Mouse (Mus musculus) v-Abl transformed pro-B cells (cell line): ENCODE measurements around the gene Arpc1a.
"Not testable (repeated sequence)": the region's sequence is repeated elsewhere in the genome, so short reads cannot be mapped to it uniquely, and the experiment has no call there.

ENCODE experiments used
- in situ Hi-C, 2 experiments: fragments of 400-800 bp; cut with MboI; formaldehyde crosslinking; loops; one replicate each; pipeline ENCODE4 v1.15.1; 2025; ENCODE audit not compliant: unreplicated experiment in 2 of 2

The Arpc1a gene

DNA sequence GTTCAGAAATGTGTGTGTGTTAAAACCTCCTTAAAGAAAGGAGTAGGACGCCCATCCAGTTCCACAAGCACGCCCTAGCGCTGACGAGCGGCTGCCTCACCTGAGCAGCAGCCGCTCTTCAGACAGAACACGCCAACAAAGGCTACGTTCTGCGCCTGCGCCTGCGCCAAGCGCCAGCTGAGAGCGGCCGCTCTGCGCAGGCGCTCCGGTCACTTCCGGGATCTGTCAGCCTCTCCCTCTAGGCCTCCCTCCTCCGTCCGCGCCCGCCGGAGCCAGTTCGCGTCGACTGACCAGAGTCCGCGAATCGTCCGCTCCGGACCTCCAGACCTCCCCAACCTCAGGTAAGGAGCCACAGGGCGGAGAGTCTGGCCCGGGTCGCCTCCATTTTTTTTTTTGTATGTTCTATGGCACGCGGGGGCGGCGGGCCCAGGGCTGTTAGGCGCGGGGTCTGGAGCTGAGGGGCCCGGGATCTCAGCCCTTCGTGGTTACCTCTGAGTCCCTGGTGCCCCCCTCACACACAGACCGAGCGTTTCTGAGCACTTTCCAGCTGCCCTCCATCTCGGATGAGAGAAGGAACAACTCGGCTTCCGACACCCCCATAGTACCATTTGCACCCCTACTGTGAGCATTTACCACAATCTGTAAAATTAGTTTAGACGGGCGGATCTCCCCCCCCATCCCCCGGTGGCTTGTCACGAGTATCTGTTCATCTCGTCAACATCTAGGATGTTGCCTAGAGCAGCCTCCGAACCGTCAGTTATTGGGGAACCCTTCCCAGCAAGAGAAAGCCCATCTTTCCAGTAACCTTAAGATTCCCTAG, at the start of gene Arpc1a, which contains the start of gene Kpna7:
Arpc1a (plus strand) TSS at position 199 of the 820 bp plus-strand sequence.
Kpna7 (minus strand) TSS at position 399 of the 820 bp plus-strand sequence.
- in situ Hi-C loops: no loop called here

DNA sequence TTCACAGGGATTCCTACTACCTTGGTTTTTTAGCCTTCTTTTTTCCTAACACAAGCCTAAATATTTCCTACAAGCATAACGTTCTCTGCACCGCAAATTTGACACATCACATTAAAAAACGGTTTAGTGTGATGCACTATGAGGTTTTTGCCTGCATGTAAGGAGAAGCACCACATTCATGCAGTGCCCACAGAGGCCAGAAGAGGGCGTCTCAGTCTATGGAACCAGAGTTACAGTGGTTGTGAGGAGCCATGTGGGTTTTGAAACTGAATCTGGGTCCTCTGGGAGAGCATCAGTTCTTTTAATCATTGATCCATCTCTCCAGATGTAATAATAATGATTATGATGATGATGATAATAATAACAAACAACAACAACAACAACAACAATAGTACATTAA, 42.0 kb upstream of the Arpc1a start:
- in situ Hi-C loops: no loop called here

DNA sequence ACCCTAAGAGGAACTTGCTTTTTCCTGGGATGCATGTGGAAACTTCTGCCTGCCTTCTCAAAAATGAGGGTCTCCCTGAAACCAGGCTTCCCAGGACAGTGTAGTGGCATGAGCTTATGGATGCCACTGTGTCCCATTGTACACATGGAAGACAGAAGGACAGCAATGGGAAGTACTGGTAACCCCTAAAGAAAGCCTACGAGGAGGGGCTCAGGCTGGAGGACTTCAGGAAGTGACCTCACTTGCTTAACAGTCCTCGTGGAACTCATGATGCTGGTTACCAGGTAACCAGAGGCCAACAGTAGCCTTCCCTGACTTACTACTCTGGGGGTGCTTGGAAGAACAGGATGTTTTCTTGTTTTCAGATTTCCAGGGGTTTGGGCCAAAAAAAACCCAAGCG, 40.9 kb upstream of the Arpc1a start, which contains the start of gene 1700018F24Rik:
1700018F24Rik (plus strand) TSS at position 301 of the 400 bp plus-strand sequence.
- in situ Hi-C loops: not testable (repeated sequence)

DNA sequence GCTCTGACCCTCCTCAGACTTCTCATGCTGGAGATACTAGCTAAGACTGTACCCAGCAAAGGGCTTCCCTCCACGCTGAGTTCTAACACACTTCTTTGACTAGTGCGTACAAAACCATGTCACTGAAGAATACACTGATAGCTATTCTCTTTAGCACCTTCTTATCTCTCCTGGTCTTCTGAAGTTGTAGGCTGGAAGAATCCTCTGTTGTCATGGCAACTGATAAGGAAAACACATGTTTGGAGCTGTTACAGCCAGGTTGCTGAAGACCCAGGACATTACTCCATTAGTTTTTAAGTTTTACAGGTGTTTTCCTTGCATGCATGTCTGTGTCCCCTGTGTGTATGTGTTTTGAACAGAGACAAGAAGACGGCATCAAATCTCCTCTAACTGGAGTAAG, 29.4 kb upstream of the Arpc1a start:
- in situ Hi-C loops: not testable (repeated sequence)

DNA sequence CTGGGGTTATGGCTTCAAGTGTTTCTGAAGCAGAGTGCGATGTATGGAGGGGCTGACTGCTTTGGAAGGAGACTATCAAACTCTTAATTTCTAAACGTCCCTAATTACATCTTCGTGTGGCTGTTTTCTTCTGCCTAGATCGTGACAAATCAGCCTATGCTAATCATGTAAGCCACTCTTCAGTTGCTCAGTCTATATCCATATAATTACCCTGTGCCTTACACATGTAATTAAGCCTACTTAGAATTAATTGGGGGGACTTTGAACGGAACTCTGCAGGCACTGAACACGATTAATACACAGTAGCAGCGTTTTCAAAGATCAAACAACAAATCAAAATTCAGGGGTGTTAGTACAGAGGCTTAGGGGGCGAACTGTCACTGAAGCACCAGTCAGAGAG, 25.7 kb upstream of the Arpc1a start:
- in situ Hi-C loops: no loop called here

DNA sequence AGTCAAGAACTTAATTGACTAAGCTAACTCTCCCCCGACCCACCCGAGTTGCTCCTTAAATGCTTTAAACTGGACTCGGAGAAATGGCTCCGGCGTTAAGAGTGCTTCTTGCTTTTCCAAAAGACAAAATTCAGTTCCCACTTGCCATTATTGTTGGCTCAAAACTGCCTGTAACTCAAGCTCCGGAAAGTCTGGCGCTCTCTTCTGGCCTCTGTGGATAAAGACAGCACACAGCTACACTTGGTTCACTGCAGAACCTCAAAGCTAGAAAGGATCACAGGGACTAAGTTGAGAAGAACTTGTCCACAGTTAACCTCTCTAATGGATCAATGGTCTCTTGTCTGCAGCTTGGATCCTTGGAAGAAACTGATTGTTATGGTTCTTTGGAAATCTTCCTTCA, 24.9 kb upstream of the Arpc1a start:
- in situ Hi-C loops: no loop called here

DNA sequence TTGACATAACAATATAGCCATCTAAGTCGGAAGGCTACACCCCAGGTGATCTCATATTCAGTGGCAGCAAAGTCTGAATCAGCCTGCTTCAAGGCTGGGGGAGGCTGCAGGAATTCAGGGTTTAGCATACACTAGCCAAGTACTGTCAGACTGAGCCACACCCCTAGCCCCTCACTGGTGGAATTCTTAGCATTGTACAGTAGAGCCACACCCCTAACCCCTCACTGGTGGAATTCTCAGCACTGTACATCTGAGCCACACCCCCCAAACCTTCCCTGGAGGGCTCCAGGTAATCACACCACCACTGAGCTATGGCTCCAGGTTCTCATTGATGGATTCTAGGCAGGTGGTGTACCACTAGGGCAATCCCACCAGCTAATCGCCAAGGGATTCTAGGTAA, 24.1 kb upstream of the Arpc1a start:
- in situ Hi-C loops: no loop called here

DNA sequence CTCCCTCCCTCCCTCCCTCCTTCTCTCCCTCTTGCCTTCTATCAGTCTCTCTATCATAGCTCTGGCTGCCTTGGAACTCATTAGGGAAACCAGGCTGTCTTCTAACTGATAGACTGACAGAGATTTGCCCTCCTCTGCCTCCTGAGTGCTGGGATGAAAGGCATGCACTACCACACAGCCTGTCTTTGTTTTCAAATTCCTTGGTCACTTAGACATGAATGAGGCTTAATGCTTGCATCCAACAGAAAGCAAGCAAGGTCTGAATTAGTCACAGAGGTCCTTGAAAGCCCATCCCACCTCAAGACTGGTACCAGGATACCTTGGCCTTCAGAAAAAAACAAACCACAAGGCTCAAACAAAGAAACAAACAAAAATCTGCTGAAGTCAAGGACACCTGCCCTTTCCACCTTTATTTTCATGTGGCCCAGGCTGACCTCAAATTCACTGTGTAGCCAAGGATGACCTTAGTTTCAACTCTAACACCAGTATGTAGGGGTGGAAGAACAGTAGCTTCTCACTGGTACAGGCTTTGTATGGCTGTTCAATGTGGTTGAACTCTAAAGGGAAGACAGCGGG, 18.8 kb upstream of the Arpc1a start:
- in situ Hi-C loops: loop anchor here in 1 of 2 experiments (10.0 kb wide), 1 partner anchor 190 kb away; no protein-coding TSS in a partner anchor

DNA sequence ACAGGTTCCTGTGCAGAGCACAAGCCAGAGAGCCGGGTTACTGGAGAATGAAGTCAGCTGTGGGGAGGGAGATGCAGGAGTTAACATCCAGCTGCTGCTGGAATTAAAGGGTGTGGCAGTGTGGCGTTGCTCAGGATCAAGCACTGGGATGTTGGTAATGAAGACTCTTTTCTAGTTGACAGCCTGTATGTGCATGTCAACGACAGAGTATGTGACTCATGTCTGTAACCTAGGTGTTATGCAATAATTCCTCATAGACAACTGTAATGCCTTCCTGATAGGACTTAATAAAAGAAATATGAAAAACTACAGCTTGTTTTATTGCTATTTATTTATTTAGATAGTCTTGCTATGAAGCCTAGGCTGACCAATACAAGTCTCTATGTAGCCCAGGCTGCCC, 14.8 kb upstream of the Arpc1a start:
- in situ Hi-C loops: loop anchor here in 1 of 2 experiments (10.0 kb wide), 1 partner anchor 194 kb away; no protein-coding TSS in a partner anchor

DNA sequence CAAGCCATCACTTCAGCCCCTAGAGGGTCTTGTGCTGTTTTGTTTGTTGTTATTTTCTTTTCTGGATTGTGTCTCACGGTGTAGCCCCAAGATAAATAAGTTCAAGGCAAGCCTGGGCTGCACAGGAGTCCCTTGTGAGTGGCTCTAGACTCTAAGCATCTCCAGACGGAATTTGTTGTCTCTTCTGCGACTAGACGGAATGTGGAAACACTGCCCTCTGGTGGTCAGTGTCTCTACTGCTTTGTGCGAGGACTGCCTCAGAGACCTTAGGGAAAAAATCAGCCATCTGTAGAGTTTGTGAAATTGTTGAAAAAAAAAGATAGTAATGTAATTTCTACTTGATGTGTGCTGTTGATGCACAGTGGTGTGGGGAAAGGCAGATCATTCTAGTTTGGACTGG, 13.9 kb upstream of the Arpc1a start:
- in situ Hi-C loops: loop anchor here (10.0 kb wide), 1 partner anchor 195 kb away; no protein-coding TSS in a partner anchor

DNA sequence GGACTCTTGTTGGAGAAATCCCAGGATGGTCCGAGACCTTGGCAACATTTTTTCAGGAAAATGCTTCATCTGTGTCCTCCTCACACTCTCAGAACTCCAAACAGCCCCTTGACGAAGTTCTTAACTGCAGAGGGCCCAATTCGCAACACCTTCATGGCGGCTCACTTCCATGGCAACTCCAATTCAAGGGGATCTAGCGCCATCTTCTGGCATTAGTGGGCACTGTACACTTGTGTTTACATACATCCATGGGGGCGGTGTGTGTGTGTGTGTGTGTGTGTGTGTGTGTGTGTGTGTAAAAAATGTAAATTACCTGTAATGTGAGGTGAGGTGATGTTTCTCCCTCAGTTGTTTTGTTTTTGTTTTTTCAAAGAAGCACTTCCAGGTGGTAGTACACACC, 12.3 kb upstream of the Arpc1a start:
- in situ Hi-C loops: loop anchor here in 1 of 2 experiments (10.0 kb wide), 1 partner anchor 197 kb away; no protein-coding TSS in a partner anchor

DNA sequence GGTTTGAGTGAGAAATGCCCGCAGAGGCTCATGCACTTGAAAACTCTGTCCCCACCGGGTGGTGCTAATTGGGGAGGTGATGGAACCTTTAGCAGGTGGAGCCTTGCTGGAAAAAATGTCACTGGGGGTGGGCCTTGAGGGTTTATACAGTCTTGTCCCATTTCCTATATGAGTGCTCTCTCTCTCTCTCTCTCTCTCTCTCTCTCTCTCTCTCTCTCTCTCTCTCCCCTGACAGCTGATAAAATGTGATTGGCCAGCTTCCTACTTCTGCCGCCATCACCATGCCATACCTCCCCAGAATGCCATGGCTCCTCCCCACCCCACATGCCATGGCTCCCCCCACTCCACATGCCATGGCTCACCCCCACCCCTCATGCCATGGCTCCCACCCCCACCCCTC, 8.5 kb upstream of the Arpc1a start:
- in situ Hi-C loops: loop anchor here in 1 of 2 experiments (10.0 kb wide), 1 partner anchor 200 kb away; no protein-coding TSS in a partner anchor

DNA sequence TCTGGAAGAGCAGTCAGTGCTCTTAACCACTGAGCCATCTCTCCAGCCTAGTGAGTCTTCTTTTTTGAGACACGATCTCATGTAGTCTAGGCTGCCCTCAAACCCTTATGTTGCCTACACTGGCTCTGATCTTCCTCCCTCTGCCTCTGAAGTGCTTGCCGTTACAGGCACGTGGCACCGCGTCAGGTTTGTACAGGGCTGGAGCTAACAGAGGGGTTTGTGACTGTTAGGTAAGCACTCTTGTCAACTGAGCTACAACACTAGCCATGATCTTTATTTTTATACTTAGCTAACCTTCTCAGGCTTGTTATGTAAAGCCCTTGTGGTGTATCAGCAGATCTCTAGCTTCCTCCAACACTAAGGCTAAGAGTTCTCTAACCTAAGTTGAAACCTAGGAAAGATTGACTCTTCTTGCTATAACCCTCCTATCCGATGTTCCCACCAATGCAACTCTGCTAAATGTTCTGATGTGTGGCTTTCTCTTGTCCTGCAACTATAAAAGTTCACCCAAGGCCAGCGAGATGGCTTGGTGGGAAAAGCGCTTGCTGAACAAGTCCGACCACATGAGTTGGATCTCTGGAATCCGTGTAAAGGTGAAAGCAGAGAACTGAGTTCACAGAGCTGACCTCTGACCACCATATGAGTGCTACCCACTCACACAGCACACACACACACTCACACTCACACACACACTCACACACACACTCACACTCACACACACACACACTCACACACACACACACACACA, 1.6 kb upstream of the Arpc1a start:
- in situ Hi-C loops: no loop called here

DNA sequence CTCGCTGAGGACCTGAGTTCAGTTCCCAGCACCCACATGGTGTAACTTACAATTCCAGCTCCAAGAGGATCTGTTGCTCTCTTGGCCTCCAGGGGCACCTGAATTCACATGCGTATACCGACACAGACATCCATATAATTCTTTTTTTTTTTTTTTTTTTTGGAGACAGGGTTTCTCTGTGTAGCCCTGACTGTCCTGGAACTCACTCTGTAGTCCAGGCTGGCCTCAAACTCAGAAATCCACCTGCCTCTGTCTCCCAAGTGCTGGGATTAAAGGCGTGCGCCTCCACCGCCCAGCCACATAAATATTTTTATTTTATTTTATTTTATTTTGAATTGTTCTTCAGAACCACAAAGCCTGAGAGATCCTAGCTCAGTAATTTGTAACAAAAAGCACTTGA, 429 bp upstream of the Arpc1a start:
- in situ Hi-C loops: not testable (repeated sequence)

DNA sequence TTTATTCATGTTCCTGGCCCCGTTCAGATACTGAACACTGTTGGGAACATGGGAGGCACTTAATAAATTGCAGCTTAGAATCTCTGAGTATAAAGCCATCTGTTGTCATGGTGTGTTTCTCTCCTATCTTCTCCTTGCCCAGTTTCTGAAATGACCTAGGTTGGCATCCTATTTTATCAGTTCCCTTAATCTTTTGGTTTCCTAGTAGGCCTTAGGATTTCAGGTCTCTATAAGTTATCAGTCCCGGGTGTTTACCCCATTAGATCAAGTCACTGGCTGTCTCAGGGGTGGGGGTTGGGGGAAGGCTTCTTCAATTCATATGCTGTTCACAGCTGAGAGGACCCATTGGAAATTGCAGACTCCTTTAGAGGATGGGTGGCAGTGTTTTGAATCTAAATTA, 1.2 kb downstream of the Arpc1a start:
- in situ Hi-C loops: no loop called here

DNA sequence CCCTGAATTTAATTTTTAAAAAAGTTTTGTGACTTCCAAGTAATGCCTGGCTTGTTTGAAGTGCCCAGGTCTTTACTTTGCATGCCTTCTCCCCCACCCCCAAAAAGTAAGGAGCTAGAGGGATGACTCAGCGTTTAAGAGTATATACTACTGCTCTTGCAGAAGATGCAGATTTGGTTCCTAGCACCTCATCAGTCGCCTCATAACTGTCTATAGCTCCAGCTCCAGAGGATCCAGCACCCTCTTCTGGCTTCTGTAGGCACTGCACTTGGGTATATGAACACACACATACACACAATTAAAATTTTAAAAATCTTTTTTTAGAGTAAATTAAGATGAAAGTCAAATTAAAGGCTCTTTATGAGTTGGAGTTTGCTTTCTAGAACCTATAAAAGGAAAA, 4.6 kb downstream of the Arpc1a start:
- in situ Hi-C loops: no loop called here

DNA sequence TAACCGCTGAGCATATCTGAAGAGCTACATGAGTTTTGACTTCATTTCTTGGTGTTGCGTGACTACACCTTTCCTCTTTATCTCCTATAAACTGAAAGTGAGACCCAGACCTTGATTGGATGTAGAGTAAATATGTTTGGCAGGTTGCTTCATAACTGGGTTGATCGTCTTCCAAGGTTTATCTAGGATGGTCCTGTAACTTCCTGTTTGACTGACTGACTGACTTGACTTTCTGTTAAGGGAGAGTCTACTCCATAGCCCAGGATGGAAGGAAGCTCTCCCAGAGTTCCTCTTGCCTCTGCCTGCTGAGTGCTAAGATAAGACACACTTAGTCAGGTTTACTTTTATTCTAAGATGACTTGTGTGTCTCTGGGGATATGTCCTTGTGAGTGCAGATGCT, 6.2 kb downstream of the Arpc1a start:
- in situ Hi-C loops: no loop called here

DNA sequence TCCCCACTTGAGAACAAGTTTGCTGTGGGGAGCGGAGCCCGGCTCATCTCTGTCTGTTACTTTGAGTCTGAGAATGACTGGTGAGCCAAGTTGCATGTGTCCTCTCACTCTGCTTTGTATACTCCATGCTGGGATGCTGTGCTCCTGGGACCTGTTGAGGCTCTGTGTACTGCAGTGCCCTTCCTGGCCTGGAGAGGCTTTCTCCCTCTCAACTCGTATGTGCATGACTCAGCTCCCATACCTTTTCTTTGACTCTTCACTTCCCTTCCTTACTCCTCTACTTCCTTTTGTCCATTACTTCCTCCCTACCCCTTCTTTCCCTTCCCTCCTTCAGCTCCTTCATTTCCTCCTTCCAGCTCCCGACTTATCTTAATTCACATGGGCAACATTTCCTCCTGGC, 12.6 kb downstream of the Arpc1a start:
- in situ Hi-C loops: no loop called here

DNA sequence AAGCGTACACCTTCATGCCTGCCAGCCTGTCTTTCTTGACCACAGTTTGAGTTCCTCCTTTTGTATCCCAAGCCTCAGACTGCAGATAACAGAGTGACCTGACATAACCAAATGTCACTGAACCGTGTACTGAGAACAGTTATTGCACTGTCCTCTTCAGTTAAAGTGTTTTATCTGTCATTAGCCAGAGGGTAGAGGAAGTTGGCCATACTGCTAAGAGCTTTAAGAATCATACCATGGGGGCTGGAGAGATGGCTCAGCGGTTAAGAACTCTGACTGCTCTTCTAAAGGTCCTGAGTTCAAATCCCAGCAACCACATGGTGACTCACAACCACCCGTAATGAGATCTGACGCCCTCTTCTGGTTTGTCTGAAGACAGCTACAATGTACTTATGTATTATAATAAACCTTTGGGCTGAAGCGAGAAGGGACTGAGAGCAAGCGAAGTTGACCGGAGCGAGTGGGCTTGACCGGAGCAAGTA, 14.8 kb downstream of the Arpc1a start:
- in situ Hi-C loops: no loop called here

DNA sequence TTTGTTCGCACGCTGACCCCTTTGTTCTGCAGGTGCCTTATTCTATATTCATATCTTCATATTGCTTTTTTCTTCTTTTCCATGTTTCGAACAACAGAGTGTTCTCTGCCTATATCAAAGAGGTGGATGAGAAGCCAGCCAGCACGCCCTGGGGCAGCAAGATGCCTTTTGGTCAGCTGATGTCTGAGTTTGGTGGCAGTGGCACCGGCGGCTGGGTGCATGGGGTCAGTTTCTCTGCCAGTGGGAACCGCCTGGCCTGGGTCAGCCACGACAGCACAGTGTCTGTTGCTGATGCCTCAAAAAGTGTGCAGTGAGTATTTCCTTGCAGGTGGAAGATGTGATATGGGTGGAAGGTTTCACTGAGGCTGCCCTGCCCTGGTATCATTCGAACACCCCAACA, 17.3 kb downstream of the Arpc1a start:
- in situ Hi-C loops: loop anchor here (25.0 kb wide), 2 partner anchors 1089 to 1111 kb away; partner anchors contain the start of genes Ccz1 (in 2 of the 2) and Rnf6 (in 1 of the 2)

DNA sequence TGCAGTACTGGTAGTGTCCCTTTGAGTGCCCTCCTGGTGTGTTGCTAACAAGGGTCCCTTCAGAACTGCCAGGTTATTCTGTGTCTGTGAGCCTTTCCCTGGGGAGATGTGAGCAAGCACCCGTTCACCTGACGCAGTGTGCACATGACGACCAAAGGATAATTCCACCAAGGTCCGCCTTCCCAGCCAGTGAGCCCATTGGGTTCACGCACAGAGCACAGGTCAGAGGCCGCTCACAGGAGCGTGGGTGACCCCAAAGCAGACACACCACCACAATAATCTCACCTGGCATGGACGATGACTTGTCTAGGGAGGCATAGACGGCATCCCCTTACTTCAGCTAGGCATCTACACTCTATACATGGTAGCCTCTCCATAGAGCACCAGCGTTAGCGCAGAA, 17.8 kb downstream of the Arpc1a start:
- in situ Hi-C loops: loop anchor here (25.0 kb wide), 2 partner anchors 1089 to 1111 kb away; partner anchors contain the start of genes Ccz1 (in 2 of the 2) and Rnf6 (in 1 of the 2)
